Mouse (Mus musculus): ENCODE measurements around the gene Hyal5. TPM values are rescaled to one million over a fixed set of nuclear protein-coding genes. Genes with fewer than 3 reads are reported as not detected.

Hyal5 gene
- total RNA-seq, 1 experiment: not detected

DNA sequence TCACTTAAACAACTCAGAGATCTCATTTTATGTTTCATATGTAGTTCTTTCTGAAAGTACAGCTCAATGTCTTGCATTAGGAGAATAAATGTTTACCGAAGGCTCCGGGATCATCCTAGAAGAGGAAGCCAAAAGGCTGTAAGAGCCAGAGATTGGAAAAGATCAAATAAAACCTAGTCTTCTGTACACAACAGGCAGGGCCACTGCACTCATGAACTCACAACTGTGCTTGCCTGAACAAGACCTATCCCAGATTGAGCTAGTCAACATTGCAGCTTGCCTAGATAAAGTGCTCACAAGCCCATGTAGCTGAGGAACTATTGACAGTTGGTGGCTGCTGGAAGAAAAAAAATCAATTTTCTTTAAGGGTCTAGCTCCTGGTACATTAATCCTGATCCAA is 55.8 kb downstream of the Hyal5 start:
- TF ChIP-seq HCFC1 (IDR thresholded peaks at IDR 0.05; ENCODE audit: borderline replicate concordance, insufficient read depth, low read length) (no peak), MAFK (IDR thresholded peaks at IDR 0.05; ENCODE audit: insufficient read depth, low read depth, low read length) (no peak), CHD2 (IDR thresholded peaks at IDR 0.05; ENCODE audit: low read depth, low read length) (no peak), ZC3H11A (IDR thresholded peaks at IDR 0.05; ENCODE audit: borderline replicate concordance, low read depth, low read length) (no peak), ZNF384 (IDR thresholded peaks at IDR 0.05; ENCODE audit: low read depth, low read length) (no peak)
- no peak overlapping the region for H3K27ac ChIP-seq (ENCODE audit: insufficient read depth, low read depth, low read length, poor library complexity, severe bottlenecking)
- H3K9ac ChIP-seq (ENCODE audit: insufficient read depth, low read depth, low read length, poor library complexity, severe bottlenecking): no peak overlapping the region
- H3K36me3 ChIP-seq (ENCODE audit: control insufficient read depth, insufficient read depth, low read length, poor library complexity, severe bottlenecking): no peaks in the 10 kb centered on the region
- no peaks in the 10 kb centered on the region for H3K9me3 ChIP-seq (ENCODE audit: control insufficient read depth, insufficient read depth, low read depth, low read length)
- DNase-seq (ENCODE audit: low read depth, low spot score): no peak
- in situ Hi-C loops (cut with MboI; ENCODE audit: low sequenced_read_pairs in 2 of 2, unreplicated experiment in 2 of 2): no loop called here
- no peak overlapping the region for H3K4me3 ChIP-seq (ENCODE audit: insufficient read depth in 1 of 2, low read depth in 1 of 2, low read length in 2 of 2, poor library complexity in 1 of 2, severe bottlenecking in 1 of 2)
- H3K4me1 ChIP-seq (ENCODE audit: control insufficient read depth in 2 of 2, insufficient read depth in 2 of 2, low read length in 2 of 2, poor library complexity in 1 of 2): no peaks in the 10 kb centered on the region

DNA sequence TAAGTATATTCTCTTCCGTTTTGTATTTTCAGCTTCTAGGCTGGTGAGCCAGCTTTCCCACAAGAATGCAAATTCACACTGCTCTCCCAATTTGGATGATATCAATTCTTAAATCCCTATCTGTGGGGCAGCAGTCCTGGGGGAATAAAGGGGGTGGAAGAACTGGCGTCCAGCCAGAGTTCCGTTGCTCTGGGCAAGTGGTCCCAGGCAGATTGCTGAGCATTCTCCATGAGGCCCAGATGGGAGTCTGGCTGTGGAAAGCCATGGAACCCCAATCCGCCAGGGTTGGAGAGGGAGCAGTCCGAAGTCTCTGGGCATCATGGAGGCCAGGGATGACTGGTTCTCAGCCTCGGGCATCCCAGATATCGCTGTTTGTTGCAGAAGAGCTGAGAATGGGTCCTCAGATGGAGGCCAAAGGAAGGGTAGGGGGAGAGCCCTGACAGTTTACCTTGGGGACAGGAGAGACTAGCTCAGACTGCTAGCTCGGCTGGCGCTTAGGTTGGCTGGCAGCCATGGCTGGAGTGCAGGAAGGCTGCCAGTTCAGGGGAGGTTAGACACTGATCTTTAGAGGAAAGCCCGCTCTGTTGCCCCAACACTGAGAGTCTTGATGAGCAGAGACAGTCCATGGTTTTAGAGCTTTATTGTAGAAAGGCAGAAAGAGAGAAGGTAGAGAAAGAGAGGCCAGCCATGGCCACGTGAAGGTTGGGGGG is 67.4 kb downstream of the Hyal5 start:
- no peak overlapping the region for H3K4me3 ChIP-seq (ENCODE audit: insufficient read depth in 1 of 2, low read depth in 1 of 2, low read length in 2 of 2, poor library complexity in 1 of 2, severe bottlenecking in 1 of 2)
- H3K9me3 ChIP-seq (ENCODE audit: control insufficient read depth, insufficient read depth, low read depth, low read length): peaks cover 2% of the 10 kb centered on the region
- no peak for TF ChIP-seq ZNF384 (IDR thresholded peaks at IDR 0.05; ENCODE audit: low read depth, low read length)
- TF ChIP-seq CHD2 (IDR thresholded peaks at IDR 0.05; ENCODE audit: low read depth, low read length): no peak
- no peak for TF ChIP-seq HCFC1 (IDR thresholded peaks at IDR 0.05; ENCODE audit: borderline replicate concordance, insufficient read depth, low read length)
- TF ChIP-seq MAFK (IDR thresholded peaks at IDR 0.05; ENCODE audit: insufficient read depth, low read depth, low read length): no peak
- no peak for TF ChIP-seq ZC3H11A (IDR thresholded peaks at IDR 0.05; ENCODE audit: borderline replicate concordance, low read depth, low read length)
- H3K4me1 ChIP-seq (ENCODE audit: control insufficient read depth in 2 of 2, insufficient read depth in 2 of 2, low read length in 2 of 2, poor library complexity in 1 of 2): no peaks in the 10 kb centered on the region
- no peak overlapping the region for H3K9ac ChIP-seq (ENCODE audit: insufficient read depth, low read depth, low read length, poor library complexity, severe bottlenecking)
- no peaks in the 10 kb centered on the region for H3K36me3 ChIP-seq (ENCODE audit: control insufficient read depth, insufficient read depth, low read length, poor library complexity, severe bottlenecking)
- no peak for DNase-seq (ENCODE audit: low read depth, low spot score)
- no peak overlapping the region for H3K27ac ChIP-seq (ENCODE audit: insufficient read depth, low read depth, low read length, poor library complexity, severe bottlenecking)
- in situ Hi-C loops (cut with MboI; ENCODE audit: low sequenced_read_pairs in 2 of 2, unreplicated experiment in 2 of 2): no loop called here

Other genes with a start within 250 kb of the Hyal5 start
- 18.5 and 20.3 TPM in 2 replicates for gene Wasl, start 193.0 kb upstream of the Hyal5 start, total RNA-seq (2012; rRNA removed)
- not detected in 2 replicates for gene Hyal6, start 124.8 kb upstream of the Hyal5 start, total RNA-seq (2012; rRNA removed)
- not detected in 2 replicates for gene Hyal4, start 109.7 kb upstream of the Hyal5 start, total RNA-seq (2012; rRNA removed)
- not detected in 2 replicates for gene Spam1, start 66.8 kb upstream of the Hyal5 start, total RNA-seq (2012; rRNA removed)
- gene Tmem229a, start 98.3 kb downstream of the Hyal5 start, total RNA-seq (2012; rRNA removed): 0.62 and 0.90 TPM in 2 replicates

Measured in ES-E14 (cell line).